Mouse (Mus musculus) ES-E14 (cell line): ENCODE data around the gene Ctdsp2. TPM values are rescaled to one million over a fixed set of nuclear protein-coding genes. Genes with fewer than 3 reads are reported as not detected.

Experiments used
- DNase-seq: peaks from one replicate; pipeline ENCODE4 v3.0.0-alpha.2; 2013; ENCODE audit warnings: low read depth, low spot score
- H3K27ac ChIP-seq: 2 replicates; pipeline ENCODE4 v1.5.1; 2012; ENCODE audit warnings: low read depth, mild to moderate bottlenecking, low read length, moderate library complexity, mixed read lengths; ENCODE audit not compliant: poor library complexity, insufficient read depth, severe bottlenecking
- H3K36me3 ChIP-seq: 2 replicates; pipeline ENCODE4 v1.6.1; 2012; ENCODE audit warnings: mild to moderate bottlenecking, low read length, moderate library complexity, mixed read lengths; ENCODE audit not compliant: control insufficient read depth, poor library complexity, insufficient read depth, severe bottlenecking
- H3K4me1 ChIP-seq, 2 experiments: fragments of 150-350 bp in 1 of 2; sonication (generic) in 1 of 2; 2 replicates each; pipeline ENCODE4 v1.6.1; 2012; ENCODE audit warnings: low read length in 2 of 2, mild to moderate bottlenecking in 1 of 2, mixed read lengths in 1 of 2; ENCODE audit not compliant: control insufficient read depth in 2 of 2, insufficient read depth in 2 of 2, poor library complexity in 1 of 2
- H3K4me3 ChIP-seq, 2 experiments: fragments of 150-350 bp in 1 of 2; sonication (generic) in 1 of 2; 2 replicates each; pipeline ENCODE4 v1.5.1; 2012; ENCODE audit warnings: low read length in 2 of 2, low read depth in 1 of 2, mild to moderate bottlenecking in 1 of 2, mixed read lengths in 1 of 2; ENCODE audit not compliant: insufficient read depth in 1 of 2, poor library complexity in 1 of 2, severe bottlenecking in 1 of 2
- H3K9ac ChIP-seq: 2 replicates; pipeline ENCODE4 v1.6.1; 2012; ENCODE audit warnings: low read depth, mild to moderate bottlenecking, low read length, mixed read lengths; ENCODE audit not compliant: poor library complexity, insufficient read depth, severe bottlenecking
- H3K9me3 ChIP-seq: fragments of 150-350 bp; sonication (generic); 2 replicates; pipeline ENCODE4 v1.6.1; 2012; ENCODE audit warnings: low read depth, mild to moderate bottlenecking, low read length; ENCODE audit not compliant: control insufficient read depth, insufficient read depth
- CHD2 ChIP-seq: IDR thresholded peaks from 2 replicates; pipeline ENCODE4 v1.6.1; 2014; ENCODE audit warnings: mild to moderate bottlenecking, low read depth, low read length, inconsistent platforms
- HCFC1 ChIP-seq: IDR thresholded peaks from 2 replicates; pipeline ENCODE4 v1.6.1; 2012; ENCODE audit warnings: low read length, inconsistent platforms, borderline replicate concordance; ENCODE audit not compliant: insufficient read depth
- MAFK ChIP-seq: IDR thresholded peaks from 2 replicates; pipeline ENCODE4 v1.6.1; 2014; ENCODE audit warnings: mild to moderate bottlenecking, low read depth, low read length, inconsistent platforms; ENCODE audit not compliant: insufficient read depth
- ZC3H11A ChIP-seq: IDR thresholded peaks from 2 replicates; pipeline ENCODE4 v1.6.1; 2012; ENCODE audit warnings: low read depth, mild to moderate bottlenecking, inconsistent platforms, low read length, borderline replicate concordance
- ZNF384 ChIP-seq: IDR thresholded peaks from 2 replicates; pipeline ENCODE4 v1.6.1; 2012; ENCODE audit warnings: low read depth, low read length, inconsistent platforms
- in situ Hi-C, 2 experiments: fragments of 600-800 bp; cut with MboI; formaldehyde crosslinking; loops; one replicate each; pipeline ENCODE4 v1.15.1; 2025; ENCODE audit warnings: low sequenced_read_pairs in 2 of 2, inconsistent platforms in 1 of 2; ENCODE audit not compliant: unreplicated experiment in 2 of 2
- total RNA-seq: library from RNA; depleted of rRNA; stranded (reverse); fragments of 300-350 nt; gene quantifications from 2 replicates; pipeline ENCODE4 v1.2.3, GENCODE M21; 2012

The Ctdsp2 gene
- total RNA-seq, 1 experiment, result 28.5 TPM

DNA sequence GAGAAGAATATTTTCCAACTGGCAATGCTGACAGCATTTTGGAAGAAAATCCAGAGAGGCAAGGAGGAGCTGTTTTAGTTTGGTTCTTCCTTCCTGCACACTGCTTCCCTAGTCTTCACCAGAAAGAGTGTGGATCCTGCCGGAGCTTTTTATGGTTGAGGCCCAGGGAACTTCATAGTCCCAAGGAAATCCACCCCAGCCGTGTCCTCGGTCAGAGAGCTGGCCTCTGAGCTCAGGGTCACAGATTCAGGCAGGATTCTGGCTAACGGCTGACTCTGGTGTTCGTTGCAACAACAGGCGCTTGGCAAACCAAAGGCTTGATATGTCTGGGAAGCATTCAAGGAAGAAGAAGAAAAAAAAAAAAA is 15.6 kb upstream of the Ctdsp2 start:
- TF ChIP-seq HCFC1 (no peak), MAFK (no peak), ZNF384 (no peak), ZC3H11A (no peak), CHD2 (no peak)
- no peak for DNase-seq
- H3K9ac ChIP-seq, result no peak overlapping the region; the same call in 1 of the 2 replicates
- no peaks in the 10 kb centered on the region for H3K36me3 ChIP-seq
- H3K4me3 ChIP-seq, result no peak overlapping the region
- H3K4me1 ChIP-seq, result peaks cover 5 to 14% of the 10 kb centered on the region in 2 experiments; a peak in 3 of 4 replicates
- H3K27ac ChIP-seq, result no peak overlapping the region
- in situ Hi-C loops, result no loop called here
- H3K9me3 ChIP-seq, result no peaks in the 10 kb centered on the region

DNA sequence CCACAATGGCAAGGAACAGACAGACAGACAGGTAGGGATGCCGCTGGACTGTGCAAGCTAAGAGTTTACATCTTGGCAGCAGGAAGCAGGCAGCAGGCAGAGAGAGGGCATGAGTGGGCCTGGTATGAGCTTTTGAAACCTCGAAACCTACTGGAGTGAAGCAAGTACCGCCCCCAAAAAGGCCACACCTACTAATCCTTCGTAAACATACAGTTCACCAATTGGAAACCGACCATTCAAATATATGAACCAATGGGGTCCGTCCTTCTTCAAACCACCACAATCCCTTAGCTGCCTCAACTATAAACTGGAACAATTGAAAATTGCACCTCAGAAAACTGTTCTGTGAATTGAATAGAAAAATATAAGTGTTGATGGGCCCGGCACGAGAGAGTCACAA is 14.7 kb upstream of the Ctdsp2 start:
- TF ChIP-seq ZC3H11A (no peak), CHD2 (0 out of 2 replicates have a peak, but pooled peaks have one; percentile 36)
- Histone ChIP-seq H3K27ac (no peak overlapping the region), H3K36me3 (no peaks in the 10 kb centered on the region), H3K4me1 (peaks cover 5 to 14% of the 10 kb centered on the region in 2 experiments; a peak in 3 of 4 replicates), H3K9me3 (no peaks in the 10 kb centered on the region), H3K9ac (no peak overlapping the region), H3K4me3 (peak overlapping the region in 1 of 2 experiments; percentile 1; a peak in 1 of 4 replicates)
- DNase-seq, result no peak
- in situ Hi-C loops, result no loop called here

DNA sequence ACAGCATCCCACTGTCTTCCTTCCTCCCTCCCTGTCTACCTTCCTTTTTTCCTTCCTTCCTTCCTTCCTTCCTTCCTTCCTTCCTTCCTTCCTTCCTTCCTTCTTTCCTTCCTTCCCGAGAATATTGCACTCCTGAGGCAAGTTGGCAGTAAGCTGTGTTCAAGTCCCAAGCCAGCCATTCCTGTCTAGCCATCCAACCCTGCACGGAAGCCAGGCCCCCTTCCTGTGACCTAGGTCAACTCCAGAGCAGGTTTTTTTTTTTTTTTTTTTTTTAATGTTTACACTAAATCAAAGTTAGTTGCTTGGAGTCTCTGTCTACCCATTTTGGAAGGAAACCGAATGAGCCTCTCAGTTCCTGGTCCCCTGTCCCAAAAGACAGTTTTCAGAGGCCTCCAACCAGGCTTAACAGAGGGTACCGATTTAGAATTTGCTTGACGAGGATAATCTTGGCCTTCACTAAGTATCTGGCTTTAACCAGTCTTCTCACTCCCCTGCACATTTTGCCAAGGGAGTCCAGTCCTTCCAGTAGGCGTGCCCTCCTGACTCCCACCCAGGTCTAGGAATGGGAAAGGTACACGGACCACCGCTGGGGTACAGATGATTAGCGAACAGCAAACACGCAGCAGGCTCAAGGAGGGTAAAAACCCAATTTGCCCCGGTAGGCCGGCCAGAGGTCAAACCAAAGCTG is 7.0 kb upstream of the Ctdsp2 start:
- peak overlapping the region; percentile 15 to 36; a peak in 3 of 4 replicates for H3K4me3 ChIP-seq
- H3K27ac ChIP-seq, result peak overlapping the region; percentile 92
- no peak for DNase-seq
- TF ChIP-seq ZNF384 (peak; percentile 92), ZC3H11A (no peak)
- peaks cover 5 to 18% of the 10 kb centered on the region in 2 experiments; a peak in 3 of 4 replicates for H3K4me1 ChIP-seq
- no peaks in the 10 kb centered on the region for H3K9me3 ChIP-seq
- no peaks in the 10 kb centered on the region for H3K36me3 ChIP-seq
- peak overlapping the region; percentile 44; the same call in 1 of the 2 replicates for H3K9ac ChIP-seq
- in situ Hi-C loops, result no loop called here

DNA sequence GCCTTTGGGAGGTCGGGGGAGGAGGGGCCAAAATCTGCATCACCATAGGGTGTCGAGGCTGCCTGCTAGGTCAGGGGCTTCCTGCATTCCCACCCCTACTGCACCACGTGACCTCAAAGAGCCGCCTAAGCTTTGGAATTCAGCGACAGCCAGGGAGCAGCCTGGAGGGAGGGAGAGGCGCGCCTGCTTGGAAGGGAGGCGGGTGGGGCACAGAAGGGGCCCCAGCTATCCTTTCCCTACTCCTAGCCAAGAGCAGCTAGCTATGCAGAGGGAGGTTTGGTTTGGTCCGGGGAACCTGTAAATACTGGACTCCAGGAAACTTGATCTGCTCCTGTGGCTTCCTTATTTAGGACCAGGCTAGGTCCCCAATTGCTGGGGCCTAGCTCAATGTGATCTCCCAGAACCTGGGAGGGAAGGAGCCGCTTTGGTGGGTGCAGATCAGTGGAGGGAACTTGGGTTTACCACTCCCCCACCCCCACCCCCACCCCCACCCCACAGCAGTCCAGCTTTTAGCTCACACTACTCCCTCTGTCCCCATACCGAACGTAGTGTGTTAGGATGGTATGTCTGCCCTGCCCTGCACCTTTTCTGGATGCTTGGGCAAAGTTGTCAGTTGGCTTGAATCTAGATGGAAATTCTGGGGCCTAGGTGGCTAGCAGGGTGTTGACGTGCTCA is 6.3 kb upstream of the Ctdsp2 start:
- H3K36me3 ChIP-seq, result no peaks in the 10 kb centered on the region
- peaks cover 5 to 20% of the 10 kb centered on the region in 2 experiments; a peak in 3 of 4 replicates for H3K4me1 ChIP-seq
- in situ Hi-C loops, result no loop called here
- H3K9ac ChIP-seq, result peak overlapping the region; percentile 37; the same call in 1 of the 2 replicates
- peak overlapping the region; percentile 92 for H3K27ac ChIP-seq
- H3K4me3 ChIP-seq, result peak overlapping the region; percentile 17 to 34
- no peaks in the 10 kb centered on the region for H3K9me3 ChIP-seq
- peak; percentile 98 for DNase-seq
- TF ChIP-seq HCFC1 (no peak), MAFK (no peak), ZNF384 (no peak), CHD2 (no peak), ZC3H11A (no peak)

DNA sequence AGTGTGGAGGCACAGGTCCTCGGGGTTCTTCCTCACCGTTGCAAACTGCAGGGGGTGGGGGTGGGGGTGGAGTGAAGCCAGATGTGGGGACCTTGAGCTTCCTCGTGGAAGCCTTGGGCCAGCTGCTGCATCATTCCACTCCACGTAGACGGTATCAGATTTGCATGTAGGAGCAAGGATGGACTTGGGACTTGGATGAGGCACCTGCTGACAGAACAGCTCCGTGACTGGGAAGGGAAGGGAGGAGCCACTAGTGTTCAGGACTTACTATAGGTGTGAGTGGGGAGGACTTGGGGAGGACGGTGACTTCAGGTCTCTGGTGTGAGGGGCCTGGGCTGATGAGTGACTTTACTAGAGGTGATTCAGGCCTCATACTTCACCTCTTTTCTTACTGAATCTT is 5.5 kb upstream of the Ctdsp2 start:
- Histone ChIP-seq H3K4me1 (peaks cover 5 to 23% of the 10 kb centered on the region in 2 experiments; a peak in 3 of 4 replicates), H3K36me3 (no peaks in the 10 kb centered on the region), H3K27ac (peak overlapping the region; percentile 92; the same call in 1 of the 2 replicates), H3K4me3 (peak overlapping the region; percentile 2 to 17; a peak in 1 of 4 replicates), H3K9ac (no peak overlapping the region; the same call in 1 of the 2 replicates), H3K9me3 (no peaks in the 10 kb centered on the region)
- in situ Hi-C loops, result no loop called here
- no peak for DNase-seq
- no peak for TF ChIP-seq MAFK
- TF ChIP-seq HCFC1, result no peak
- no peak for TF ChIP-seq ZNF384
- no peak for TF ChIP-seq ZC3H11A
- no peak for TF ChIP-seq CHD2
